Mouse (Mus musculus): ENCODE measurements at regions not wholly inside any gene's neighbourhood (a gene's known extent, or its start where the extent isn't known, plus 50 kb on each side); places are given as distances from the start of the nearest gene placed in this dataset.

DNA sequence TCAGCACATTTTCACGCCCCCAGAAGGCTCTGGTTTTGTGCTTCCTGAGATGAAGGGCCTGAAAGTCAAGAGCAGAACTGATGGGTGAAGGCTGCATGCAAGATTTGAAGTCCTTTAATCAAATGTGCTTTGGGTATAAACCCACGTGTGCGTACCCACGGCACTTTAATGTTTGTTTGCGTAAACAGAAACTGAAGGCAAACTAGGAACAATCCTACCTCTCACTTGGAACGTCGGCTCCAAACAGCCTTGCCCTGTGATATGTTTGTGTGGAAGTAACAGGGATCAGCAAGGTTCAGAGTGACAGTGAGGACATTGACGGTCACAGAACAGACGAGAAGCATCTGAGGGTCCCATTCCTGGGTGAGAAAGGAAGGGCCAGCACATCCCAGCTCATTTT is 333.3 kb downstream of the Cd83 start:
- H3K9ac ChIP-seq (replicated peaks) = no peak overlapping the region
- no peaks in the 10 kb centered on the region for H3K27me3 ChIP-seq (ENCODE audit: insufficient read depth, low read length)
- H3K27ac ChIP-seq (ENCODE audit: low read depth) = no peak overlapping the region
- no peaks in the 10 kb centered on the region for H3K9me3 ChIP-seq (ENCODE audit: low read length)
- H3K4me1 ChIP-seq (ENCODE audit: insufficient read depth) = peaks cover 5% of the 10 kb centered on the region; the same call in 1 of the 2 replicates
- H3K4me3 ChIP-seq (ENCODE audit: low read depth, low read length) = no peak overlapping the region
- H3K36me3 ChIP-seq (replicated peaks; ENCODE audit: insufficient read depth, low read length) = no peaks in the 10 kb centered on the region
- DNase-seq = no peak
- ATAC-seq = no peak
- H3K4me2 ChIP-seq (ENCODE audit: low read depth, low read length) = no peak overlapping the region
- TF ChIP-seq CTCF (IDR thresholded peaks at IDR 0.05; ENCODE audit: low read depth) (no peak), EP300 (IDR thresholded peaks at IDR 0.05; ENCODE audit: low read depth) (no peak)
- WGBS (ENCODE audit: insufficient replicate concordance) = 65% methylated on average over 9 of the region's 9 CpGs

DNA sequence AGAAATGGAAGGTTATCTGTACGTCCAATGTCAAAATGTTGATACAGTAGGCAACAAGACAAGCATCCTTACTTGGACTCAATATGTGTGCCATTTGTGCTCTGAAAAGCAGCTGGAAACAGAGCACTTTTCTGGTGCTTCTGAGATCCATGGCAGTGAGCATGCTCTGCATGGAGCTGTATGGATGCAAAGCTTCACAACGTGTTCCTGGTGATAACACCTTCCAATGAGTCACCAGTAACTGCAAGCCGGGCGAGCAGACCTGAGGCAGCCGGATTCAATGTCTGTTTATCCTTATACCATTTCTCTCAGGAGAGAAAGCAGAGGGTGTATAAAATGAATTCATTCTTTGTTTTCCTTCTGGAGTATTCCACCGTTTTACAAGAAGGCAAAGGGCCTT is 334.3 kb downstream of the Cd83 start:
- Histone ChIP-seq H3K4me3 (ENCODE audit: low read depth, low read length) (no peak overlapping the region), H3K27me3 (ENCODE audit: insufficient read depth, low read length) (no peaks in the 10 kb centered on the region), H3K9ac (replicated peaks) (no peak overlapping the region), H3K36me3 (replicated peaks; ENCODE audit: insufficient read depth, low read length) (no peaks in the 10 kb centered on the region), H3K4me2 (ENCODE audit: low read depth, low read length) (no peak overlapping the region), H3K9me3 (ENCODE audit: low read length) (no peaks in the 10 kb centered on the region), H3K27ac (ENCODE audit: low read depth) (no peak overlapping the region), H3K4me1 (ENCODE audit: insufficient read depth) (peaks cover 5% of the 10 kb centered on the region; the same call in 1 of the 2 replicates)
- 80% methylated on average over 6 of the region's 6 CpGs for WGBS (ENCODE audit: insufficient replicate concordance)
- no peak for DNase-seq
- ATAC-seq = no peak
- TF ChIP-seq EP300 (IDR thresholded peaks at IDR 0.05; ENCODE audit: low read depth) (no peak), CTCF (IDR thresholded peaks at IDR 0.05; ENCODE audit: low read depth) (no peak)

DNA sequence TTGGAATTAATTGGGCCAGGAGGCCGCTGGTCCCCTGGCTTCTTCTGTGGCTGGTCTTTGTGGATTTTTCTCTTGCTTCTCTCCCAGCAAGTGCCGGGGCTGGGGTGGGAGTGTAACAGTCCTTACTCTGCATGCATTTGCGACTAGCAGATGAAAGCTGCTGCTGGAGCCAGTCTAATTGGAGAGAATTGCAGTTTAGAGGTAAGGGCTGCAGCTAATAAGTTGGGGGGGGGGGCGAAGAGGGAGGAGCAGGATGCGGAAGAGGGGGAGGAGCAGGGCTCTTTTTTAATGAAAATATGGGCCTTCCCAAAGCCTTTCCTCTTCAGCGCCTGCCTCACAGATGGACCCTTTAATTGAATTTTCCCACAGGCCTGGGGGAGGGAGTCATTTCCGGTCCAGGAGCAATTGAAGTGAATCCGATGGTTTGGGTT is 336.7 kb downstream of the Cd83 start:
- no peaks in the 10 kb centered on the region for H3K27me3 ChIP-seq (ENCODE audit: insufficient read depth, low read length)
- peaks cover 5% of the 10 kb centered on the region; the same call in 1 of the 2 replicates for H3K4me1 ChIP-seq (ENCODE audit: insufficient read depth)
- no peak overlapping the region for H3K4me3 ChIP-seq (ENCODE audit: low read depth, low read length)
- H3K27ac ChIP-seq (ENCODE audit: low read depth) = no peak overlapping the region
- ATAC-seq (no peak), DNase-seq (no peak)
- no peak for TF ChIP-seq EP300 (IDR thresholded peaks at IDR 0.05; ENCODE audit: low read depth)
- no peak for TF ChIP-seq CTCF (IDR thresholded peaks at IDR 0.05; ENCODE audit: low read depth)
- no peak overlapping the region for H3K4me2 ChIP-seq (ENCODE audit: low read depth, low read length)
- no peaks in the 10 kb centered on the region for H3K9me3 ChIP-seq (ENCODE audit: low read length)
- no peak overlapping the region for H3K9ac ChIP-seq (replicated peaks)
- no peaks in the 10 kb centered on the region for H3K36me3 ChIP-seq (replicated peaks; ENCODE audit: insufficient read depth, low read length)
- WGBS (ENCODE audit: insufficient replicate concordance) = 64% methylated on average over 8 of the region's 8 CpGs

DNA sequence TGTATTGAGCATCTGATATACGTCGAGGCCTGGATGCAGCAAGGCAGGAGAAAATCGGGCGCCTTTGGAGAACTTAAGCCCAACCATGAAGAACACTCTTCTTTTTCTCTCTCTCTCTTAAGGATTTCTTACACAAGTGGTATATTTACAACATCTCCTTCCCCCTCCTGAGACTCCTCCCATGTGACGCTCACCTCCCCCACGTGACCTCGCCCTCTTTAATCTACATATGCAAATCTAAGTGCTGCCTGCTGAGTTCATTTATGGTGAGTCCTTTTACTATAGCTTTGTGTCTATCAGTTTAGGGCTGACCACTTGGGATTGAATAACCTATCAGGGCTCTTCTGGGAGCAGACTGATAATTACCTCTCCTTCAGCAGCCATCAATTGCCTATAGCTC is 337.4 kb downstream of the Cd83 start:
- TF ChIP-seq CTCF (IDR thresholded peaks at IDR 0.05; ENCODE audit: low read depth) (no peak), EP300 (IDR thresholded peaks at IDR 0.05; ENCODE audit: low read depth) (no peak)
- Histone ChIP-seq H3K4me3 (ENCODE audit: low read depth, low read length) (no peak overlapping the region), H3K36me3 (replicated peaks; ENCODE audit: insufficient read depth, low read length) (no peaks in the 10 kb centered on the region), H3K4me1 (ENCODE audit: insufficient read depth) (peaks cover 5% of the 10 kb centered on the region; the same call in 1 of the 2 replicates), H3K9me3 (ENCODE audit: low read length) (no peaks in the 10 kb centered on the region), H3K4me2 (ENCODE audit: low read depth, low read length) (no peak overlapping the region), H3K27me3 (ENCODE audit: insufficient read depth, low read length) (no peaks in the 10 kb centered on the region), H3K9ac (replicated peaks) (no peak overlapping the region), H3K27ac (ENCODE audit: low read depth) (no peak overlapping the region)
- DNase-seq (no peak), ATAC-seq (no peak)
- WGBS (ENCODE audit: insufficient replicate concordance) = 71% methylated on average over 7 of the region's 7 CpGs

DNA sequence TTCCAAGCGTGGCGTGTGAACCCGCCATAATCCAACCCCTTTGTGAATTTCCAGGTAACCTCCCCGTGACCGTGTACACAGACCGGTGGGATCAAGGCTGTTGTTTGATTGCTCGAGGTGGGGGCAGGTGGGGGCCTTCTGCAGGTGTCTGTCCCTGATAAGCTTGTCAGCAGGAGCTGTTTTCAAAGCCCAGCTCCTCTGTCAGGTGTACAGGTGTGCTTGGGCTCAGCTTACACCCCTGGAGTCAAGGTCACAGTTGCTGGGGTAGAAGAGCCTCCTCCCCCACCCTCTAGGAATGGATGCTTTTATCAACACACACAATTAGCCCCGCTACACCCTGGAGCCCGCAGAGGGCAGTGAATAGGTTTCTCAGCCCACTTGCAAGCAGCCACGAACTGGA is 341.6 kb downstream of the Cd83 start:
- no peak for ATAC-seq
- H3K4me2 ChIP-seq (ENCODE audit: low read depth, low read length) = no peak overlapping the region
- 40% methylated on average over 10 of the region's 10 CpGs for WGBS (ENCODE audit: insufficient replicate concordance)

DNA sequence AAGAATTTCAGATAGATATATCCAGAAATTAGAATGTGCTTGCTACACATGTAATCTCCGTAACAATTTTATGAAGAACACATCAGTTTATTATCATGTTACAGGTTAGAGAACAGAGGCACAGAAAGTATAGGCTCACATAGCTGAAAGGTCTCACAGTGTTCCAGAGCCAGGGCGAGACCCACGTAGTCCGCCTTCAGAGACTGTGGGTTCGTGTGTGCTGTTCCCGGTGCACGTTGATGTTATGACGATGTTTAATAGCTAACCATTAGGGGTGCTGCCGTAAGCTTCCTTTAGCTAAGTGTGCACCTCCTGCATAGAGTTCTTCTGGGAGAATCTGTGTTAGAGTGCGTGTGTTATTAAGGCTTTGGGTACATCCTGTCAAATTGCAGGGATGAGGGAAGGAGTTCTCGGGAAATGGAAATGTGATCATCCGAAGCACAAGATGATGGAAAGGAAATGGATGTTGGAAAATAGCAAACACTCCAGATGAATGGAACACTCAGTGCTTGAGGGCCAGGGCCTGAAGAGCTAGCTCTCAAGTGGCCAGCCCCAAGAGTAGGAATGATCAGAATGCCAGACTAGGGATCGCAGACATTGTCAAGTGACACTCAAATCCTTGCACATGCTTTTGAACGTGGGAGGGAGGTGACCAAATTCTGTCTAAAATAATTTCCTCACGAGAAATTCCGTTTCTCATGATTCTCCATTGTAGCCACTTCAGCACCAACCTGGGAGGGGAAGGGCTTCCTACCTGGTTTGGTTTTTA is 344.1 kb downstream of the Cd83 start:
- Histone ChIP-seq H3K4me1 (ENCODE audit: insufficient read depth) (no peaks in the 10 kb centered on the region), H3K9ac (replicated peaks) (no peak overlapping the region), H3K4me3 (ENCODE audit: low read depth, low read length) (no peak overlapping the region), H3K27me3 (ENCODE audit: insufficient read depth, low read length) (no peaks in the 10 kb centered on the region), H3K27ac (ENCODE audit: low read depth) (no peak overlapping the region), H3K4me2 (ENCODE audit: low read depth, low read length) (no peak overlapping the region), H3K9me3 (ENCODE audit: low read length) (no peaks in the 10 kb centered on the region), H3K36me3 (replicated peaks; ENCODE audit: insufficient read depth, low read length) (no peaks in the 10 kb centered on the region)
- ATAC-seq = no peak
- DNase-seq = no peak
- TF ChIP-seq EP300 (IDR thresholded peaks at IDR 0.05; ENCODE audit: low read depth) (no peak), CTCF (IDR thresholded peaks at IDR 0.05; ENCODE audit: low read depth) (no peak)
- 83% methylated on average over 16 of the region's 16 CpGs for WGBS (ENCODE audit: insufficient replicate concordance)

More for the DNA sequence above, 341.6 kb downstream of the Cd83 start:
- H3K4me1 ChIP-seq (ENCODE audit: insufficient read depth) = no peaks in the 10 kb centered on the region
- no peak overlapping the region for H3K4me3 ChIP-seq (ENCODE audit: low read depth, low read length)
- no peaks in the 10 kb centered on the region for H3K9me3 ChIP-seq (ENCODE audit: low read length)
- no peak overlapping the region for H3K27ac ChIP-seq (ENCODE audit: low read depth)
- no peak overlapping the region for H3K9ac ChIP-seq (replicated peaks)
- no peaks in the 10 kb centered on the region for H3K36me3 ChIP-seq (replicated peaks; ENCODE audit: insufficient read depth, low read length)
- no peak for TF ChIP-seq EP300 (IDR thresholded peaks at IDR 0.05; ENCODE audit: low read depth)
- TF ChIP-seq CTCF (IDR thresholded peaks at IDR 0.05; ENCODE audit: low read depth) = no peak
- no peak for DNase-seq
- H3K27me3 ChIP-seq (ENCODE audit: insufficient read depth, low read length) = no peaks in the 10 kb centered on the region
